Mouse (Mus musculus): ENCODE measurements around the gene Zdhhc20. TPM values are rescaled to one million over a fixed set of nuclear protein-coding genes. Genes with fewer than 3 reads are reported as not detected.

Zdhhc20 gene
- total and polyA plus RNA-seq, 2 experiments from 2014 or later: 18.6 to 34.6 TPM

GRCm38 (mm10) chr14:57835157-57835556 lies 54.9 kb downstream of the Zdhhc20 start:
- WGBS: 94% methylated on average over 10 of the region's 10 CpGs
- Histone ChIP-seq H3K9me3 (ENCODE audit: low read length) (no peaks in the 10 kb centered on the region), H3K27ac (no peak overlapping the region), H3K4me3 (ENCODE audit: low read length) (no peak overlapping the region), H3K4me1 (ENCODE audit: insufficient read depth, low read length) (no peaks in the 10 kb centered on the region), H3K27me3 (ENCODE audit: insufficient read depth, low read length) (no peaks in the 10 kb centered on the region), H3K36me3 (ENCODE audit: insufficient read depth, low read length) (peaks cover 28% of the 10 kb centered on the region; the same call in 1 of the 2 replicates), H3K4me2 (ENCODE audit: low read depth, low read length) (no peak overlapping the region), H3K9ac (replicated peaks; ENCODE audit: low read length) (no peak overlapping the region)
- ATAC-seq (no peak), DNase-seq (ENCODE audit: low spot score) (no peak)
- no peak for TF ChIP-seq CTCF (IDR thresholded peaks at IDR 0.05; ENCODE audit: low read depth)

- Histone ChIP-seq H3K27ac (no peak overlapping the region), H3K4me3 (ENCODE audit: low read length) (no peak overlapping the region), H3K27me3 (ENCODE audit: insufficient read depth, low read length) (no peaks in the 10 kb centered on the region), H3K9ac (replicated peaks; ENCODE audit: low read length) (no peak overlapping the region), H3K4me2 (ENCODE audit: low read depth, low read length) (no peak overlapping the region), H3K4me1 (ENCODE audit: insufficient read depth, low read length) (no peaks in the 10 kb centered on the region), H3K9me3 (ENCODE audit: low read length) (no peaks in the 10 kb centered on the region), H3K36me3 (ENCODE audit: insufficient read depth, low read length) (peaks cover 23% of the 10 kb centered on the region; the same call in 1 of the 2 replicates)
- ATAC-seq (no peak), DNase-seq (ENCODE audit: low spot score) (no peak)
- WGBS: 95% methylated on average over 2 of the region's 2 CpGs
- TF ChIP-seq CTCF (IDR thresholded peaks at IDR 0.05; ENCODE audit: low read depth): no peak
Measured at GRCm38 (mm10) chr14:57833526-57833925, 56.5 kb downstream of the Zdhhc20 start.

DNA sequence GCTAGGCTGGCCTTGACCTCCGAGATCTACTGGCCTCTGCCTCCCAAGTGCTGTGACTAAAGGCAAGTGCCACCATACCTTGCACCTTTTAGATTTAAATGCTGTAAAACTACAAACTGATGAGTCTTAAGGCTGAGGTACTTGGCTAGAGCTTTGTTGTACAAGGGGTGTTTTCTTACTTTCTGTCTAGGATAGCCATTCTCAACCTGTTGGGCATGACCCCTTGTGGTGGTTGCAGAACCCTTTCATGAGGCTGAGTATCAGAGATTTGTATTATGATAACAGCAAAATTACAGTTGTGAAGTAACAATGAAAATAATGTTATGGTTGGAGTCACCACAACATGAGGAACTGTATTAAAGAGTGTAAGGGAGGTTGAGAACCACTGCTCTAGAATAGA lies 62.8 kb downstream of the Zdhhc20 start:
- whole genome bisulfite sequencing: 68% methylated on average over 1 of the region's 1 CpGs
- peaks cover 5% of the 10 kb centered on the region; the same call in 1 of the 2 replicates for H3K4me1 ChIP-seq (ENCODE audit: insufficient read depth, low read length)
- peak overlapping the region; percentile 81 for H3K4me2 ChIP-seq (ENCODE audit: low read depth, low read length)
- H3K9me3 ChIP-seq (ENCODE audit: low read length): no peaks in the 10 kb centered on the region
- H3K27ac ChIP-seq: peak overlapping the region; percentile 94; the same call in 1 of the 2 replicates
- no peak for ATAC-seq
- no peak for DNase-seq (ENCODE audit: low spot score)
- no peaks in the 10 kb centered on the region; the same call in 1 of the 2 replicates for H3K36me3 ChIP-seq (ENCODE audit: insufficient read depth, low read length)
- H3K27me3 ChIP-seq (ENCODE audit: insufficient read depth, low read length): no peaks in the 10 kb centered on the region
- peak; percentile 33; the same call in 1 of the 2 replicates for TF ChIP-seq CTCF (IDR thresholded peaks at IDR 0.05; ENCODE audit: low read depth)
- peak overlapping the region; percentile 83 for H3K9ac ChIP-seq (replicated peaks; ENCODE audit: low read length)
- H3K4me3 ChIP-seq (ENCODE audit: low read length): peak overlapping the region; percentile 81; the same call in 1 of the 2 replicates

DNA sequence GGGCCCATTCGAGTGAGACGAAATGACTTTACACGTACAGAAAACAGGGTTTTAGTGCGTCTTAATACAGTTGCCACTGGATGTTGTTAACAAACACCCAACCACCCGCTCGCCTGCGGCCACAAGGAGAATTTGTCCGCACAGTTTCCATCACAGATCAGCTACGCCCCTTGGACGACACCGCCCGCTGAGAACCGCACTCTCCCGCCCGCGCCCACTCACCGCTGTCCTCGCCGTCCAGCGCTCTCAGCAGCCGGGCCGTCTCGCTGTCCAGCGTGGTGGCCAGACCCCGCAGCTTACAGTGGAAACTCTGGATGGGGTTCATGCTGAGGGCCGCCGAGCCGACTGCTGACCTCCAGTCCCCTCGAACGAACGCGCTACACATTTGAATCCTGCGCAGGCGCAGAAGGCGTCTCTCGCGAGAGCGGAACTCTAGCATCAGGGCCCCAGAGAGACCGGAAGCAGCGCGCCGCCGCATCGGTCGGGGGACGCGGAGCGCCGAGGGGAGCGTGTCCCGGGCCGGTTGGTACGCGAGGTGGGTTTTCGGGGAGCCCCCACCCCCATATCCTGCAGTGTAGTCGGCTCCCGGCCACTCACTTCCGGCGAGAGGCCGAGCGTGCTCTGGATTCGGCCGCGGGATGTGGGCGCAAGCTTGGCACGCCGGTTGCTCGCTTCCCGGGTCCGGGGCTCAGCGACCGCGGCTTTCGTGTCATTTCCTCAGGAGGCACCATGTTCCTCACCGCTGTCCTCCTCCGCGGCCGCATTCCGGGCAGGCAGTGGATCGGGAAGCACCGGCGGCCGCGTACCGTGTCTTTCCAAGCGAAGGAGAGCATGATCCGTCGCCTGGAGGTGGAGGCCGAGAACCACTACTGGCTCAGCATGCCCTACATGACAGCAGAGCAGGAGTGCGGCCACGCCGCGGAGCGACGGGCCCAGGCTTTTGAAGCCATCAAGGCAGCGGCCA lies 64.0 kb downstream of the Zdhhc20 start, which contains the start of the genes Ska3 and Mrpl57:
TSS of gene Ska3 (minus strand) at position 398 of the 964 bp plus-strand sequence.
TSS of gene Mrpl57 (plus strand) at position 447 of the 964 bp plus-strand sequence.
- DNase-seq (ENCODE audit: low spot score): peak; percentile 97
- H3K27ac ChIP-seq: peak within 1 kb of the TSS; percentile 94
- H3K4me3 ChIP-seq (ENCODE audit: low read length): peak within 1 kb of the TSS; percentile 81
- H3K4me2 ChIP-seq (ENCODE audit: low read depth, low read length): peak within 1 kb of the TSS; percentile 81
- no peaks in the 10 kb centered on the region for H3K9me3 ChIP-seq (ENCODE audit: low read length)
- WGBS: under 1% methylated on average over 96 of the region's 96 CpGs
- peak within 1 kb of the TSS; percentile 83 for H3K9ac ChIP-seq (replicated peaks; ENCODE audit: low read length)
- TF ChIP-seq CTCF (IDR thresholded peaks at IDR 0.05; ENCODE audit: low read depth): peak; percentile 3; the same call in 1 of the 2 replicates
- no peaks in the 10 kb centered on the region for H3K27me3 ChIP-seq (ENCODE audit: insufficient read depth, low read length)
- H3K4me1 ChIP-seq (ENCODE audit: insufficient read depth, low read length): peaks cover 5% of the 10 kb centered on the region; the same call in 1 of the 2 replicates
- peak; percentile 96 for ATAC-seq
- H3K36me3 ChIP-seq (ENCODE audit: insufficient read depth, low read length): no peaks in the 10 kb centered on the region

DNA sequence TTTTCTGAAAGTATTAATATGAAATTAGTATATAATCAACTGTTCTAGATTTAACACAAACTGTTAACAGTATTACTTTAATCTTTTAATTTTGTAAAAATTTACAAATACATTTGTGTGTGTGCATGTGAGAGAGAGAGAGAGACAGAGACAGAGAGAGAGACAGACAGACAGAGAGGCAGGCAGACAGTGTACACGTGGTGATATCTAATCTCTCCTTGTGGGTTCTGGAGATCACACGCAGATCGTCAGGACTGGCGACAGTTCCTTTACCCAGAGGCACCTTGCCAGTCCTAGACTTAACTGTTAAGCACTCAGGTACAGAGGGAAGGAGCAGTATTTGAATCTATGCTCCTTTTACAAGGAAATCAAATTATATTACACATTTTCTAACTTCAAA lies 69.2 kb downstream of the Zdhhc20 start:
- no peak for ATAC-seq
- WGBS: 86% methylated on average over 4 of the region's 4 CpGs
- no peaks in the 10 kb centered on the region for H3K27me3 ChIP-seq (ENCODE audit: insufficient read depth, low read length)
- no peak overlapping the region for H3K27ac ChIP-seq
- TF ChIP-seq CTCF (IDR thresholded peaks at IDR 0.05; ENCODE audit: low read depth): no peak
- no peaks in the 10 kb centered on the region for H3K36me3 ChIP-seq (ENCODE audit: insufficient read depth, low read length)
- no peak overlapping the region for H3K4me3 ChIP-seq (ENCODE audit: low read length)
- no peaks in the 10 kb centered on the region for H3K9me3 ChIP-seq (ENCODE audit: low read length)
- H3K4me2 ChIP-seq (ENCODE audit: low read depth, low read length): no peak overlapping the region
- DNase-seq (ENCODE audit: low spot score): no peak
- H3K4me1 ChIP-seq (ENCODE audit: insufficient read depth, low read length): no peaks in the 10 kb centered on the region
- H3K9ac ChIP-seq (replicated peaks; ENCODE audit: low read length): no peak overlapping the region

GRCm38 (mm10) chr14:57811844-57812243 lies 78.2 kb downstream of the Zdhhc20 start:
- H3K27ac ChIP-seq: no peak overlapping the region
- H3K27me3 ChIP-seq (ENCODE audit: insufficient read depth, low read length): no peaks in the 10 kb centered on the region
- WGBS: 94% methylated on average over 5 of the region's 5 CpGs
- DNase-seq (ENCODE audit: low spot score) (no peak), ATAC-seq (no peak)
- no peaks in the 10 kb centered on the region for H3K4me1 ChIP-seq (ENCODE audit: insufficient read depth, low read length)
- H3K9ac ChIP-seq (replicated peaks; ENCODE audit: low read length): no peak overlapping the region
- H3K36me3 ChIP-seq (ENCODE audit: insufficient read depth, low read length): no peaks in the 10 kb centered on the region
- H3K9me3 ChIP-seq (ENCODE audit: low read length): no peaks in the 10 kb centered on the region
- no peak for TF ChIP-seq CTCF (IDR thresholded peaks at IDR 0.05; ENCODE audit: low read depth)
- H3K4me2 ChIP-seq (ENCODE audit: low read depth, low read length): no peak overlapping the region
- H3K4me3 ChIP-seq (ENCODE audit: low read length): no peak overlapping the region

All from hindbrain, postnatal 0 days (tissue).